Mouse (Mus musculus) thymus, adult 2 months (tissue): ENCODE results near the gene Tmem189. TPM values are rescaled to one million over a fixed set of nuclear protein-coding genes. Genes with fewer than 3 reads are reported as not detected.

Experiments
- DNase-seq: peaks from one replicate; pipeline ENCODE4 v3.0.0; 2021
- H3K27ac ChIP-seq: fragments of 200-500 bp; 2 replicates; pipeline ENCODE4 v1.5.1; 2012; ENCODE audit warnings: low read length, control low read depth; ENCODE audit not compliant: control insufficient read depth, insufficient read depth
- H3K27me3 ChIP-seq: fragments of 200-500 bp; 2 replicates; pipeline ENCODE4 v1.6.1; 2012; ENCODE audit warnings: mild to moderate bottlenecking, low read length, moderate library complexity, mixed read lengths; ENCODE audit not compliant: control insufficient read depth, insufficient read depth
- H3K36me3 ChIP-seq: fragments of 200-500 bp; 2 replicates; pipeline ENCODE4 v1.6.1; 2012; ENCODE audit warnings: mild to moderate bottlenecking, low read length, moderate library complexity; ENCODE audit not compliant: control insufficient read depth, insufficient read depth
- H3K4me1 ChIP-seq: fragments of 200-500 bp; replicated peaks from 2 replicates; pipeline ENCODE4 v1.6.1; 2012; ENCODE audit warnings: low read length; ENCODE audit not compliant: control insufficient read depth, insufficient read depth
- H3K4me3 ChIP-seq: fragments of 200-500 bp; 2 replicates; pipeline ENCODE4 v1.5.1; 2012; ENCODE audit warnings: mild to moderate bottlenecking, low read length, control low read depth, moderate library complexity; ENCODE audit not compliant: control insufficient read depth, insufficient read depth
- CTCF ChIP-seq: fragments of 200-500 bp; IDR thresholded peaks from 2 replicates; pipeline ENCODE4 v1.5.1; 2012; ENCODE audit warnings: mild to moderate bottlenecking, control low read depth, low read length, moderate library complexity, borderline replicate concordance; ENCODE audit not compliant: control insufficient read depth, poor library complexity, insufficient read depth; ENCODE audit errors: extremely low read depth
- POLR2A ChIP-seq: fragments of 200-500 bp; IDR thresholded peaks from 2 replicates; pipeline ENCODE4 v1.6.1; 2012; ENCODE audit warnings: mild to moderate bottlenecking, low read length, control low read depth, moderate library complexity; ENCODE audit not compliant: control insufficient read depth, poor library complexity, insufficient read depth; ENCODE audit errors: extremely low read depth
- WGBS: fragments of 180-500 bp; shearing (Covaris S2); methylation state at CpG from one replicate; pipeline ENCODE4 v1.1.7; 2018; 5-methylcytosine and 5-hydroxymethylcytosine counted together
- polyA plus RNA-seq: library from polyadenylated mRNA; depleted of rRNA; stranded (reverse); fragments of >200 nt; gene quantifications from 2 replicates; pipeline ENCODE4 v1.2.3, GENCODE M21; 2012

Tmem189 gene
- polyA plus RNA-seq, 1 experiment: 209 TPM

GRCm38 (mm10) chr2:167696143-167696542, 6.5 kb upstream of the Tmem189 start:
- H3K27ac ChIP-seq: no peak overlapping the region
- H3K27me3 ChIP-seq: no peaks in the 10 kb centered on the region
- 85% methylated on average over 7 of the region's 7 CpGs for WGBS

GRCm38 (mm10) chr2:167695491-167695890, 5.9 kb upstream of the Tmem189 start:
- no peaks in the 10 kb centered on the region; the same call in 1 of the 2 replicates for H3K27me3 ChIP-seq
- 93% methylated on average over 14 of the region's 14 CpGs for WGBS
- peaks cover 18% of the 10 kb centered on the region for H3K4me1 ChIP-seq
- TF ChIP-seq CTCF (no peak), POLR2A (no peak)
- no peak overlapping the region for H3K4me3 ChIP-seq
- no peaks in the 10 kb centered on the region for H3K36me3 ChIP-seq
- H3K27ac ChIP-seq: no peak overlapping the region
- DNase-seq: no peak

More at GRCm38 (mm10) chr2:167696143-167696542, 6.5 kb upstream of the Tmem189 start:
- Histone ChIP-seq H3K4me3 (no peak overlapping the region), H3K4me1 (peaks cover 22% of the 10 kb centered on the region), H3K36me3 (no peaks in the 10 kb centered on the region)
- DNase-seq: no peak
- TF ChIP-seq POLR2A: no peak

GRCm38 (mm10) chr2:167694963-167695362, 5.3 kb upstream of the Tmem189 start:
- H3K4me1 ChIP-seq: peaks cover 17% of the 10 kb centered on the region
- no peak for DNase-seq
- no peaks in the 10 kb centered on the region; the same call in 1 of the 2 replicates for H3K27me3 ChIP-seq
- H3K4me3 ChIP-seq: no peak overlapping the region
- no peak overlapping the region for H3K27ac ChIP-seq
- no peaks in the 10 kb centered on the region for H3K36me3 ChIP-seq
- no peak for TF ChIP-seq POLR2A
- no peak for TF ChIP-seq CTCF
- WGBS: 97% methylated on average over 7 of the region's 7 CpGs

GRCm38 (mm10) chr2:167694244-167694643, 4.6 kb upstream of the Tmem189 start:
- Histone ChIP-seq H3K27ac (no peak overlapping the region), H3K4me1 (peaks cover 21% of the 10 kb centered on the region), H3K36me3 (no peaks in the 10 kb centered on the region), H3K4me3 (no peak overlapping the region), H3K27me3 (no peaks in the 10 kb centered on the region; the same call in 1 of the 2 replicates)
- TF ChIP-seq CTCF: no peak
- TF ChIP-seq POLR2A: no peak
- DNase-seq: no peak
- 80% methylated on average over 1 of the region's 1 CpGs for WGBS

DNA sequence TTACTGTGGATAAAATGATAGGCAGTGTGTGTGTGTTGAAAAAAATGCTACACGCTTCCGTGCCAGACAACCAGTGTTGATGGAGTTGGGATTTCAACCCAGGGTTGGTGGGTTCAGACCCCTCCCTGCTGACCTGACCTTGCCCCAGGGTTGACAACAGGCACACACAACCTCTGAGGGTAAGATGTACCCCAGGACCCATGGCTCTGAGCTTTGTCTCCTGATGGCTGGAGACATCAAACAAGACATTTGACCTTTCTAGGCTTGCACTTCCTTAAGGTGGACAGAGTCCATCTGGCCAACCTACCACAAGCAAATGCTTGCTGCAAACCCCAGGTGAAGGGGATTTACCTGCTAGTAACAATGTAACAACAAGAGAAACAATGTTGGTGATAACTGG, 3.9 kb upstream of the Tmem189 start:
- Histone ChIP-seq H3K36me3 (no peaks in the 10 kb centered on the region), H3K4me1 (peaks cover 18% of the 10 kb centered on the region), H3K4me3 (no peak overlapping the region), H3K27me3 (no peaks in the 10 kb centered on the region; the same call in 1 of the 2 replicates), H3K27ac (no peak overlapping the region)
- no peak for DNase-seq
- TF ChIP-seq CTCF (no peak), POLR2A (no peak)
- 95% methylated on average over 2 of the region's 2 CpGs for WGBS

DNA sequence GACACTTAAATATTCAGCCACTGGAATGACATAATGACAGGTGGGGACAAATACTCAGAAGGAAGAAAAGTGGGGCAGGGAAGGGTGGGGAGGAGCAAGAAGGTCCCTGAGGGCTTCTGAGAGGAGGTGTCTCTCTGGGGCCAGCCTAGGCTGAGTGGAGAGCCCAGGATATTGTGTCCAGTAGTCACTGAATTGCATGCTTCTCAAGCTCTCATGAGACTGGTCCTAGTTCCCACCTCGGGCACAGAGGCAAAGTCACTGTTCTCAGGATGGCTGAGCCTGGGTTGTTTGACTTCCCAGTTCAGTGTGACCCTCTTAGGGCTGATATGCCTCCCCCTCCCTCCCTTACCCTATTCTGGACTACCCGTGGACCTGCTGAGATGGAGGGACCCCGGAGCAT, 3.2 kb upstream of the Tmem189 start:
- Histone ChIP-seq H3K27me3 (no peaks in the 10 kb centered on the region; the same call in 1 of the 2 replicates), H3K4me1 (peaks cover 15% of the 10 kb centered on the region), H3K4me3 (no peak overlapping the region), H3K27ac (no peak overlapping the region), H3K36me3 (no peaks in the 10 kb centered on the region)
- no peak for TF ChIP-seq POLR2A
- TF ChIP-seq CTCF: no peak
- DNase-seq: no peak
- WGBS: 87% methylated on average over 3 of the region's 3 CpGs
